Mouse (Mus musculus) T-helper 1 cell (primary cell): ENCODE data around the gene Dmc1.

ENCODE experiments used
- in situ Hi-C: fragments of 300-600 bp; cut with MboI, MseI; formaldehyde crosslinking; loops from one replicate; pipeline ENCODE4 v1.15.1; 2025; ENCODE audit warnings: high pct_unique_total_duplicates

Dmc1 gene

GRCm38 (mm10) chr15:79604990-79605665, at the start of gene Dmc1:
TSS of gene Dmc1 (minus strand) at chr15:79605109.
- in situ Hi-C loops, result loop anchor here (10.0 kb wide), 1 partner anchor 1310 kb away; no protein-coding TSS in a partner anchor

GRCm38 (mm10) chr15:79651481-79651880, 46.6 kb upstream of the Dmc1 start:
- in situ Hi-C loops, result no loop called here

- in situ Hi-C loops, result no loop called here
Observed at GRCm38 (mm10) chr15:79650569-79650968, 45.7 kb upstream of the Dmc1 start.

GRCm38 (mm10) chr15:79648130-79648529, 43.2 kb upstream of the Dmc1 start:
- in situ Hi-C loops, result no loop called here

GRCm38 (mm10) chr15:79645483-79645882, 40.6 kb upstream of the Dmc1 start:
- in situ Hi-C loops, result no loop called here

GRCm38 (mm10) chr15:79641135-79641817, 36.4 kb upstream of the Dmc1 start:
- in situ Hi-C loops, result no loop called here

- in situ Hi-C loops, result no loop called here
Observed at GRCm38 (mm10) chr15:79630471-79630870, 25.6 kb upstream of the Dmc1 start.

GRCm38 (mm10) chr15:79619770-79620414, 15.0 kb upstream of the Dmc1 start:
- in situ Hi-C loops, result no loop called here

GRCm38 (mm10) chr15:79618456-79618855, 13.5 kb upstream of the Dmc1 start:
- in situ Hi-C loops, result no loop called here

- in situ Hi-C loops, result no loop called here
Observed at GRCm38 (mm10) chr15:79617135-79617534, 12.2 kb upstream of the Dmc1 start.

GRCm38 (mm10) chr15:79616729-79617128, 11.8 kb upstream of the Dmc1 start:
- in situ Hi-C loops, result no loop called here

- in situ Hi-C loops, result no loop called here
Observed at GRCm38 (mm10) chr15:79615501-79615900, 10.6 kb upstream of the Dmc1 start.

GRCm38 (mm10) chr15:79609226-79609625, 4.3 kb upstream of the Dmc1 start:
- in situ Hi-C loops, result loop anchor here (10.0 kb wide), 1 partner anchor 1306 kb away; no protein-coding TSS in a partner anchor

- in situ Hi-C loops, result loop anchor here (10.0 kb wide), 1 partner anchor 1307 kb away; no protein-coding TSS in a partner anchor
Observed at GRCm38 (mm10) chr15:79608214-79608613, 3.3 kb upstream of the Dmc1 start.

- in situ Hi-C loops, result loop anchor here (10.0 kb wide), 1 partner anchor 1307 kb away; no protein-coding TSS in a partner anchor
Observed at GRCm38 (mm10) chr15:79607757-79608156, 2.8 kb upstream of the Dmc1 start.

- in situ Hi-C loops, result loop anchor here (10.0 kb wide), 1 partner anchor 1309 kb away; no protein-coding TSS in a partner anchor
Observed at GRCm38 (mm10) chr15:79606161-79606560, 1.3 kb upstream of the Dmc1 start.

- in situ Hi-C loops, result loop anchor here (10.0 kb wide), 1 partner anchor 1315 kb away; no protein-coding TSS in a partner anchor
Observed at GRCm38 (mm10) chr15:79600176-79600575, 4.7 kb downstream of the Dmc1 start.

GRCm38 (mm10) chr15:79598715-79599114, 6.2 kb downstream of the Dmc1 start:
- in situ Hi-C loops, result no loop called here

GRCm38 (mm10) chr15:79581581-79581980, 23.3 kb downstream of the Dmc1 start:
- in situ Hi-C loops, result no loop called here

- in situ Hi-C loops, result no loop called here
Observed at GRCm38 (mm10) chr15:79577671-79578426, 27.1 kb downstream of the Dmc1 start.

- in situ Hi-C loops, result no loop called here
Observed at GRCm38 (mm10) chr15:79576947-79577346, 28.0 kb downstream of the Dmc1 start.
